Mouse (Mus musculus) liver, embryonic 11.5 days (tissue): Measurements from ENCODE around the gene Rab37. TPM values are rescaled to one million over a fixed set of nuclear protein-coding genes. Genes with fewer than 3 reads are reported as not detected.

ENCODE experiments used
- ATAC-seq: fragments of 200-750 bp; cut with Nextera tagmentation; replicated peaks from 2 replicates; pipeline ENCODE4 v1.8.0; 2017; ENCODE audit warnings: moderate number of reproducible peaks, mild to moderate bottlenecking, moderate TSS enrichment, moderate library complexity; ENCODE audit not compliant: low FRiP score
- DNase-seq: peaks from one replicate; pipeline ENCODE4 v3.0.0-alpha.2; 2017; ENCODE audit warnings: low spot score
- H3K27ac ChIP-seq: fragments of 300-500 bp; sonication (generic); 2 replicates; pipeline ENCODE4 v1.5.1; 2014; ENCODE audit warnings: mild to moderate bottlenecking, low read depth, low read length, control low read depth
- H3K27me3 ChIP-seq: fragments of 300-500 bp; sonication (generic); replicated peaks from 2 replicates; pipeline ENCODE4 v1.6.1; 2014; ENCODE audit warnings: low read length, mixed read lengths; ENCODE audit not compliant: control insufficient read depth, insufficient read depth
- H3K36me3 ChIP-seq: fragments of 300-500 bp; sonication (generic); 2 replicates; pipeline ENCODE4 v1.6.1; 2014; ENCODE audit warnings: mild to moderate bottlenecking, low read length, moderate library complexity, mixed read lengths; ENCODE audit not compliant: control insufficient read depth, insufficient read depth
- H3K4me1 ChIP-seq: fragments of 300-500 bp; sonication (generic); replicated peaks from 2 replicates; pipeline ENCODE4 v1.6.1; 2014; ENCODE audit warnings: low read length, mixed read lengths; ENCODE audit not compliant: control insufficient read depth, insufficient read depth
- H3K4me2 ChIP-seq: fragments of 300-500 bp; sonication (generic); 2 replicates; pipeline ENCODE4 v1.6.1; 2014; ENCODE audit warnings: mild to moderate bottlenecking, control low read depth, moderate library complexity
- H3K4me3 ChIP-seq: fragments of 300-500 bp; sonication (generic); 2 replicates; pipeline ENCODE4 v1.5.1; 2014; ENCODE audit warnings: low read depth, low read length, control low read depth
- H3K9ac ChIP-seq: fragments of 300-500 bp; sonication (generic); 2 replicates; pipeline ENCODE4 v1.6.1; 2014; ENCODE audit warnings: low read depth, low read length, control low read depth
- H3K9me3 ChIP-seq: fragments of 300-500 bp; sonication (generic); 2 replicates; pipeline ENCODE4 v1.6.1; 2016; ENCODE audit warnings: low read length, inconsistent platforms, mixed read lengths; ENCODE audit not compliant: control insufficient read depth
- WGBS: fragments of 180-500 bp; shearing (Covaris S2); extraction: QIAGEN DNeasy Blood & Tissue Kit; methylation state at CpG from one replicate; pipeline ENCODE4 v1.1.7; 2014; 5-methylcytosine and 5-hydroxymethylcytosine counted together
- polyA plus RNA-seq: library from polyadenylated mRNA; unstranded; fragments of >200 nt; fragmentation: Nextera tagmentation; extraction: Ambion mirVana; gene quantifications from 2 replicates; pipeline ENCODE4 v1.2.1, GENCODE M21; 2014

Gene Rab37
- polyA plus RNA-seq, 1 experiment from 2014 or later: 6.3 TPM

GRCm38 (mm10) chr11:115081373-115081772 lies 9.9 kb upstream of the Rab37 start:
- 55% methylated on average over 3 of the region's 3 CpGs for WGBS
- Histone ChIP-seq H3K4me1 (no peaks in the 10 kb centered on the region), H3K9me3 (no peaks in the 10 kb centered on the region)

DNA sequence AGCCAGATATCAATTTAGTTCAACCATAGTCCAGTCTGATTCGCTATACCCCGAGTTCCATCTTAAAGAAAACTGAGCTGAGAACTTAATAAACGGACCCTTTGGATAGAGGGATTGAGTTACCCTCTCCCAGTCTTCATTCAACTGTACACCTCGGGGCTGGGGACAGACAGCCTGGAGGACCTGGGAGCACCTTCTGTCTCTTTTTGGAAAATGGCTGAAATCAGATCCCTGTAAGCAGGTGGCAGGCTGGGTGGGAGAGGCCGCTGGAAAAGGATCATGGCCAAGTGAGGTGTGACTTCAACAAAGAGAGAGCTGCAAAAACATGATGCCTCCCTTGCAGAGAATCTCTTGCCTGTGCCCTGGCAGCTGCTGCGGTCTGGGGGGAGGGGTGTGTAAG lies 9.0 kb upstream of the Rab37 start:
- Histone ChIP-seq H3K4me1 (no peaks in the 10 kb centered on the region), H3K27me3 (peaks cover 10% of the 10 kb centered on the region), H3K36me3 (no peaks in the 10 kb centered on the region), H3K27ac (no peak overlapping the region), H3K9ac (no peak overlapping the region), H3K4me2 (no peak overlapping the region), H3K4me3 (no peak overlapping the region), H3K9me3 (no peaks in the 10 kb centered on the region)
- no peak for ATAC-seq
- WGBS: 70% methylated on average over 6 of the region's 6 CpGs
- DNase-seq: no peak

More at GRCm38 (mm10) chr11:115081373-115081772, 9.9 kb upstream of the Rab37 start:
- H3K4me3 ChIP-seq: no peak overlapping the region
- no peak overlapping the region for H3K4me2 ChIP-seq
- peaks cover 10% of the 10 kb centered on the region for H3K27me3 ChIP-seq
- H3K36me3 ChIP-seq: no peaks in the 10 kb centered on the region
- no peak overlapping the region for H3K9ac ChIP-seq
- DNase-seq (no peak), ATAC-seq (no peak)
- H3K27ac ChIP-seq: no peak overlapping the region

DNA sequence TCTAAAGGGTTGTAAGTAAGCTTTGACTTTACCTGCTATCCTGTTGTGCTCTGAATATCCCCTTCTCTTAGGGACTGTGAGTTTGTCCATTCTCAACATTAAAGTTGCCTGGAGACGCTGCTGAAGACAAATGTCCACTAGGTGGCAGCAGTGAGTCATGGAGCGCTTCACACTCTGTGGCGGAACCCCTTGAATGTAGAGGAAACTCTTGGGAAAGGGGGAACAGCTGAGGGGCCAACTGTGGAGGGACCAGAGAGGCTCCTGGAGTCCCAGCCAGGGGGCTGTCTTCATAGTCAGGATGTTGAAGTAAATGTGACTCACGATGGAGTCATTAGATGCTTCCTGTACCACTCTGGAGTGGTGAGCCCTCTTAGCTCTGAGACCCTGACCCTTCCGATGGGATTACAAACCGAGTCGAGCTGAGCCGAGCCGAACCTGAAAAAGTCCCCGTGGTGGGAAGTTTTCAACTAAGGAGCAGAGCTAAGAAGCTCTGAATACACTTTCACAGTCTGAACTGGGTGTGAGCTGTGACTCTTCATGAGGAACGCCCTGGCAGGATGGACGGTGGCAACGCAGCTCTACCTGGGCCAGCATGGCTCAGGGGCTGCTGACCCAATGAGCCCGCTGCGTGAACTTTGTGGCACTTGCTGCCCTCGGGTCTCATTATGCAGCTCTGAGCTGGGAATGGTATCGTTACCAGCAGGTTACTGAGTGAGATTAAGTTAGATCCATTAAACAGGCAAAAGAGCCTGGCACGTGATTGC lies 7.7 kb upstream of the Rab37 start:
- H3K4me3 ChIP-seq: no peak overlapping the region
- H3K4me2 ChIP-seq: no peak overlapping the region
- DNase-seq: peak; percentile 72
- no peaks in the 10 kb centered on the region for H3K9me3 ChIP-seq
- H3K36me3 ChIP-seq: no peaks in the 10 kb centered on the region
- H3K9ac ChIP-seq: no peak overlapping the region
- peaks cover 10% of the 10 kb centered on the region for H3K27me3 ChIP-seq
- 36% methylated on average over 18 of the region's 18 CpGs for WGBS
- no peaks in the 10 kb centered on the region for H3K4me1 ChIP-seq
- no peak overlapping the region for H3K27ac ChIP-seq
- no peak for ATAC-seq

DNA sequence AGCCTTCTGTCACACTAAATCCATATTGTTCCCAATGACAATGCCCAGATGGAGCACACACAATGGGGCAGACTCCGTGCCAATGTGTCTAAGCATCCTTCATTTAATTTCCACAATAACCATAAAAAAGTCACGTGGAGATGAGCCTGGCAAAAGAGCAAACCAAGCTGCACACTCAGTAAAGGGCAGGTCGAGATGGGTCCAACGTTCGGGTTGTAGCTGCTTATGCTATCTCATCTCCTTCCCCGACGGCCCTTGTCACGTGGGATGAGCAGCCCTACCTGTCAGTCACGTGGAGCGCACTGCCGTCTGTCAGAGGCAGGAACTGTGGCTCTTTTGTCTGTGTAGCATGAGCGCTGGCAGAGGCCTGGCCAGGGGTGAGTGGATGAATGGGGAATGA lies 6.6 kb upstream of the Rab37 start:
- H3K9ac ChIP-seq: no peak overlapping the region
- no peak overlapping the region for H3K4me3 ChIP-seq
- no peaks in the 10 kb centered on the region for H3K4me1 ChIP-seq
- no peaks in the 10 kb centered on the region for H3K36me3 ChIP-seq
- H3K4me2 ChIP-seq: no peak overlapping the region
- H3K9me3 ChIP-seq: no peaks in the 10 kb centered on the region
- 45% methylated on average over 12 of the region's 12 CpGs for WGBS
- DNase-seq (no peak), ATAC-seq (no peak)
- H3K27me3 ChIP-seq: peaks cover 10% of the 10 kb centered on the region
- H3K27ac ChIP-seq: no peak overlapping the region

DNA sequence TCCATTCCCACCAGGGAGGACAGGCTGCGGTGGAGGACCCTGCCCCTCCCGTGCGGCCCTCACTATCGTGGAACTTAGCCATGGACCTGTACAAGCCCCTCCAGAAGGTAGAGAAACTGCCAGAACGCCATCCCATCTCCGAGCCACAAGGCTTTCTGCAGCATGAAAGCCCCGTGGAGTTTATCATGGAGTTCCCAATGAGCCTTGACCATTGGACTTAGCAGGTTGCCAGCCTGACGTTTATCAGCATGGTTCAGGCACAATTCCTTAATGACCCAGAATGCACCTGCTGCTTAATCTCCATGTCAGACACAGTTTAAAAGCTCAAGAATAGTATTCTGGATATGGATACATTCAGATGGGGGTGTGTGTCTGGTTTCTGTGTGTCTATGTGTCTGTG lies 6.2 kb upstream of the Rab37 start:
- no peak overlapping the region for H3K9ac ChIP-seq
- H3K4me3 ChIP-seq: no peak overlapping the region
- DNase-seq (no peak), ATAC-seq (no peak)
- no peaks in the 10 kb centered on the region for H3K36me3 ChIP-seq
- WGBS: 66% methylated on average over 8 of the region's 8 CpGs
- no peak overlapping the region for H3K4me2 ChIP-seq
- H3K4me1 ChIP-seq: no peaks in the 10 kb centered on the region
- H3K27ac ChIP-seq: no peak overlapping the region
- peaks cover 10% of the 10 kb centered on the region for H3K27me3 ChIP-seq
- no peaks in the 10 kb centered on the region for H3K9me3 ChIP-seq

DNA sequence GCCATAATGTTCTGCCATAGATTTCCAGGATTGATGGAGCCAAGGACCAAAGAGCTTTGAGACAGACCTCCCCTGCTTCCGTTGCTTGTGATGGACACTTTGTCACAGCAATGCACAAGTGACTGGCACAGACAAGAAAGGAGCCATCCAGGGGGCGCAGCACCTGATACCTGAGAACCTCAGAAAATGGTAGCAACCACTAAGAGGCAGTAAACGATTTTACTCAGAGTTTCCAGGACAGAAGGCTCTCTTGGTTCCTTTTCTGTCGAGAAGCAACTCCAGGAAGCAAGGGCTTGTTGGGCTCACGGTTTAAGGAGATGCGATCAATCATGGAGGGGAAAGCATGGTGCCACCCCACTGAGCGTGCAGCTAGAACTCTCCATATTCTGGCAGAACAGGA lies 5.0 kb upstream of the Rab37 start:
- Histone ChIP-seq H3K36me3 (no peaks in the 10 kb centered on the region), H3K9me3 (no peaks in the 10 kb centered on the region), H3K4me3 (no peak overlapping the region), H3K27ac (no peak overlapping the region), H3K4me1 (no peaks in the 10 kb centered on the region), H3K9ac (no peak overlapping the region), H3K27me3 (peaks cover 18% of the 10 kb centered on the region), H3K4me2 (no peak overlapping the region)
- DNase-seq (no peak), ATAC-seq (no peak)
- 51% methylated on average over 7 of the region's 7 CpGs for WGBS

- Histone ChIP-seq H3K4me1 (peaks cover 3% of the 10 kb centered on the region; the same call in 1 of the 2 replicates), H3K36me3 (no peaks in the 10 kb centered on the region), H3K27me3 (peaks cover 22% of the 10 kb centered on the region), H3K4me3 (no peak overlapping the region), H3K9me3 (peaks cover 4% of the 10 kb centered on the region; the same call in 1 of the 2 replicates), H3K9ac (no peak overlapping the region), H3K27ac (no peak overlapping the region), H3K4me2 (no peak overlapping the region)
- DNase-seq (no peak), ATAC-seq (no peak)
- WGBS: 61% methylated on average over 6 of the region's 6 CpGs
Observed at GRCm38 (mm10) chr11:115089853-115090252, 1.4 kb upstream of the Rab37 start.

GRCm38 (mm10) chr11:115092140-115092539 lies 909 bp downstream of the Rab37 start:
- H3K4me2 ChIP-seq: no peak overlapping the region
- ATAC-seq (no peak), DNase-seq (no peak)
- WGBS: 35% methylated on average over 4 of the region's 4 CpGs
- no peak overlapping the region for H3K27ac ChIP-seq
- H3K27me3 ChIP-seq: peaks cover 20% of the 10 kb centered on the region
- H3K4me1 ChIP-seq: peaks cover 3% of the 10 kb centered on the region; the same call in 1 of the 2 replicates
- H3K9me3 ChIP-seq: peaks cover 4% of the 10 kb centered on the region; the same call in 1 of the 2 replicates
- H3K9ac ChIP-seq: no peak overlapping the region
- H3K4me3 ChIP-seq: no peak overlapping the region
- no peaks in the 10 kb centered on the region for H3K36me3 ChIP-seq
